Mouse (Mus musculus) forebrain, embryonic 10.5 days (tissue): ENCODE measurements around the gene Dnah17. TPM values are rescaled to one million over a fixed set of nuclear protein-coding genes. Genes with fewer than 3 reads are reported as not detected.
A peak's percentile ranks its signal among the peaks of the same experiment; 100 is the strongest.

ENCODE experiments used
- DNase-seq: peaks from one replicate; pipeline ENCODE4 v3.0.0-alpha.2; 2017; ENCODE audit warnings: low spot score; ENCODE audit errors: extremely low spot score
- H3K27ac ChIP-seq: fragments of 300-500 bp; sonication (generic); 2 replicates; pipeline ENCODE4 v1.5.1; 2016; ENCODE audit warnings: mild to moderate bottlenecking
- H3K27me3 ChIP-seq: fragments of 300-500 bp; sonication (generic); 2 replicates; pipeline ENCODE4 v1.6.1; 2016; ENCODE audit warnings: mild to moderate bottlenecking; ENCODE audit not compliant: poor library complexity, severe bottlenecking
- H3K36me3 ChIP-seq: fragments of 300-500 bp; sonication (generic); replicated peaks from 2 replicates; pipeline ENCODE4 v1.6.1; 2016; ENCODE audit warnings: mild to moderate bottlenecking, moderate library complexity
- H3K4me1 ChIP-seq: fragments of 300-500 bp; sonication (generic); 2 replicates; pipeline ENCODE4 v1.6.1; 2016
- H3K4me3 ChIP-seq: fragments of 300-500 bp; sonication (generic); 2 replicates; pipeline ENCODE4 v1.5.1; 2016; ENCODE audit warnings: mild to moderate bottlenecking, moderate library complexity
- H3K9me3 ChIP-seq: fragments of 300-500 bp; sonication (generic); 2 replicates; pipeline ENCODE4 v1.6.1; 2016; ENCODE audit warnings: mild to moderate bottlenecking, moderate library complexity
- WGBS: fragments of 180-500 bp; shearing (Covaris S2); methylation state at CpG from one replicate; pipeline ENCODE4 v1.1.7; 2016; 5-methylcytosine and 5-hydroxymethylcytosine counted together
- polyA plus RNA-seq: library from polyadenylated mRNA; unstranded; fragments of >200 nt; fragmentation: Nextera tagmentation; extraction: Ambion mirVana; gene quantifications from 2 replicates; pipeline ENCODE4 v1.2.1, GENCODE M21; 2016

Dnah17 gene
- polyA plus RNA-seq, 1 experiment from 2014 or later, result 0.27 TPM

DNA sequence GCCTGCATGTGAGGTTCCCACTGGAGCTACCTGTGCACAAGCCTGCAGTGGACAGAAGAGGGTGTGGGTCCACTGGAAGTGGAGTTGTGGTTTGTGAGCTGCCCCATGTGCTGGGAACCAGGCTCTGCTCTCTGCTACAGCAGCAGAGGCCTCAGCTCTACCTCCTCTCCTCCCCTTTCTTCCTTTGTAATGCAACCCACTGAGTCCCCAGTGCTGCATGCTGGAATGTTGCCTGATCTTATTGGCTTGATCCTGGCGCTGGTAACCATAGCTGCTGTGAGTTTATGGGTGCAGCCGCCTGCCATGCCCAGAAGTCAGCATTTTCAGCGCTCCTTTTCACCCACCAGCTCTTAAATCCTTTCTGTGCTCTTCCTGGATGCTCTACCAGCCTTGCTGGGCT is 134.4 kb downstream of the Dnah17 start:
- Histone ChIP-seq H3K27me3 (no peaks in the 10 kb centered on the region), H3K36me3 (peaks cover 40% of the 10 kb centered on the region), H3K9me3 (no peaks in the 10 kb centered on the region), H3K4me3 (no peak overlapping the region), H3K27ac (0 out of 2 replicates have a peak overlapping the region, but pooled peaks have one; percentile 12), H3K4me1 (peaks cover 58% of the 10 kb centered on the region)
- no peak for DNase-seq
- WGBS, result 30% methylated on average over 3 of the region's 3 CpGs

DNA sequence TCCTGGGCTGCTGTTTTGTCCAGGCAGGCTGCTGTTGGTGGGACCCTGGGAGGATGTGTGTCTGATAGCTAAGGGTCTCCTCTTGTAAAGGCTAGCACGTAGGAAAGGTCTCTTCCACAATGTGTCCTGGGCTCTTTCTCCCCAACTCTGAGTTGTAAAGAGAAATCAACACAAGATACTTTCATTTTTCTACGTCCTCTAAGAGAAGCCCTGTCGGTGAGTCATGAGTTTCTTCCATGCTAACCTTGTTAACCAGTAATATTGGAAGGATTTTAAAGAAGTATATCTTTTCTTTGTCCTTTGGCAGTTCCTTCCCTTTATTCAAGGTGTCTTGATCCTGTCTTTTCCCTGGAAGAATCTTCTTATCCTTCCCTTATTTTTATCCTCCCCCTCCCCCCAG is 134.8 kb downstream of the Dnah17 start:
- H3K4me1 ChIP-seq, result peaks cover 62% of the 10 kb centered on the region
- H3K27ac ChIP-seq, result peak overlapping the region; percentile 30; the same call in 1 of the 2 replicates
- 55% methylated on average over 3 of the region's 3 CpGs for WGBS
- no peak overlapping the region for H3K4me3 ChIP-seq
- H3K9me3 ChIP-seq, result no peaks in the 10 kb centered on the region
- DNase-seq, result no peak
- H3K27me3 ChIP-seq, result no peaks in the 10 kb centered on the region
- peaks cover 36% of the 10 kb centered on the region for H3K36me3 ChIP-seq

DNA sequence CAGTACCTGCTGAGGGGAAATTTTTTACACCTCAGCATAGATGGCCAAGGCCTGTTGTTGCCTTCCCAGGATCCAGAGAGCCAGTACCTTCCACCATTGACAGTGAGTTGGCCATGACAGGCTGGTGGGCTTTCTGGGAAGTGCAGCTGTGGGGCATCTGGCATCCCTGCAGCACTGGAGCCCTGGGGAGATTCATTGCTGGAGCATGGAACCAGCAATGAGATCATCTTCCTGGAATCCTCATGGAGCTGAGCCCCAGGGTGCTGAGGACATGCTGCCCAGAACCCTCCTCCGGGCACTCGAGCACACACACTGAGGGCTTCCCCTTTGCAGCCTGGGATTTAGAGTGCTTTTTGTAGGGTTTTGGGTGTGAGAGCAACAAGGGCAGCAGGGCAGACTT is 135.2 kb downstream of the Dnah17 start:
- no peak for DNase-seq
- peak overlapping the region; percentile 30; the same call in 1 of the 2 replicates for H3K27ac ChIP-seq
- H3K9me3 ChIP-seq, result no peaks in the 10 kb centered on the region
- H3K36me3 ChIP-seq, result peaks cover 31% of the 10 kb centered on the region
- H3K4me1 ChIP-seq, result peaks cover 66% of the 10 kb centered on the region
- no peak overlapping the region for H3K4me3 ChIP-seq
- 51% methylated on average over 2 of the region's 2 CpGs for WGBS
- H3K27me3 ChIP-seq, result no peaks in the 10 kb centered on the region

DNA sequence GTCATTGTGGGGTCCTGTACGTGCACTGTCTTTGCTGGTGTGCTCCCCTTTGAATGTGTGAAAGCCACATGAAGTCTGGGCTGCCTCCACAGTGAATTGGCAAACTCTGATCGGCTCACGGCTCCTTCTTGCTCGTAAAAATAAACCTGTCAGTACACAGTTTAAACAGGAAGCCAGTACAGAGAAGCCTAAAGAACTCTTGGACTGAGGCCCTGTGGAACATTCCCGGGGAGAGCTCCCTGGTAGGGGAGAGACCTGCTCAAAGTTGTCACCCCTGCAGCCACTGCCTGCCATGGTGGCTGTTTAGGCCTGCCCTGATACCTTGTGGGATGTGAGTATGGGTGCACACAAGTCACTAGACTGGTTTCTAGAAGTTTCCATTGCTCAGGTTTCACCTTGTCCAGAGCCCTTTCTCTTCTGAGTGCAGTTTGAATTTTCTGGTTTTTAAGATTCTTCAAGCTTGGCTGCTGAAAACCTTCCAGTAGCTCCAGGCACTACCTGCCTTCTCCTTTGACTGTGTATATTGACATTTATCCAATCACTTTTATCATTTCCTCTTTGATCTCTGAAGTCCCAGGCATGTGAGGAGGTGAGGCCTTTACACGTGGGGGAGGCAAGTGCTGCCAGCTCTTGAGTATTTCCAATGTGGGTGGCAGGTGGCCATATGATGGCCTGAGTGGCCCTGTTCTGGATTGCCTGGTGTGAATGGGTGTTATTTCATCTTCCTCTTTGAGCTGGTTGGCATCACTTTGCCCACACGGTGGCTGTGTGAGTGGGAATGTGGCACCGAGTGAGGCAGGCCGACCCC is 136.0 kb downstream of the Dnah17 start:
- Histone ChIP-seq H3K4me3 (no peak overlapping the region), H3K9me3 (no peaks in the 10 kb centered on the region), H3K27me3 (no peaks in the 10 kb centered on the region), H3K4me1 (peaks cover 74% of the 10 kb centered on the region), H3K27ac (no peak overlapping the region), H3K36me3 (peaks cover 23% of the 10 kb centered on the region)
- no peak for DNase-seq
- 81% methylated on average over 9 of the region's 9 CpGs for WGBS

DNA sequence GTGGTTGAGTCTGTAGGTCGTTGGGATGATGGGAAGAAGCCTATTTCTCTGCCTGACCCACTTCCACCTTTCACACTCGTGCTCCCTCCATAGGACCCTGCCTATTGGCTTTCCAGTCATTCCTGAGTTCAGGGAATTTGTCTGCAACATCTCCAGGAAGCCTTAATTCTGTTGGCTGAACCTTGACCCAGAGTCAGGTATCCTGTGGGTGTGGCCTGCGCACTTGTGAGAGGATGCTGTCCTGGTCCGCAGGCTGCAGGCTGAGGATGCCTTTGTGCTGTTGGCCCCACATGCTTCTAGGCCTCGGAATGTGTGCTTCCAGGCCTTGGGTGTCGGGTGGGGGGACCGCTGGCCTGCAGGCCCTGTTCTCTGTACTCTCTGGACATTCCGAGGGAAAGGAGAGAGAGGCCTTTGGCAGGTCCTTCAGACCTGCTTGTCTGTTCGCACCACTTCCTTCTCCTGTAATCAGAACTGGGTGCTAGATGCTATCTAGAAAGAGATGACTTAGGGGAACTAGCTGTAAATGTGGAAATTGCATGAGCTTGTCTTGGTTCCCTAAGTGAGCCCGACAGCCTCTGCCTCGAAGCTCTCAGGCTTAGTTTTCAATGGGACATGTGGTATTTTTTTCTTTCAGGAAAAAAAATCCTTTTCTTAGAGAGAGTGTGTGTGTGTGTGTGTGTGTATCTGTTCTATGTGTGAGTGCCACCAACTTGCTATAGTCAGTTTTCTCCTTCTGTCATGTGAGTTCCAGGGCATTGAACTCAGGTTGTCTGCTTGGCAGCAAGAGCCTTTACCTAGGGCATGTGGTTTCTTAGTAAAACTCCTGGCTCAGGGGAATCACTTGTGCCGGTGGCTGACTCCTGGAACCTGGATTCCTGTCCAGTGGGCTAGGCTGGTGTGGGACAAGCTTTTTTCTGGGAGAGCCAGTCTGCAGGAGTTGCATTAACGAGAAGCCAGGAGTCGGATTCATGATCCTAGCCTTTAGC is 137.0 kb downstream of the Dnah17 start:
- Histone ChIP-seq H3K9me3 (no peaks in the 10 kb centered on the region), H3K36me3 (peaks cover 14% of the 10 kb centered on the region), H3K4me1 (peaks cover 80% of the 10 kb centered on the region), H3K4me3 (no peak overlapping the region), H3K27me3 (no peaks in the 10 kb centered on the region), H3K27ac (no peak overlapping the region)
- DNase-seq, result no peak
- WGBS, result 77% methylated on average over 14 of the region's 14 CpGs

DNA sequence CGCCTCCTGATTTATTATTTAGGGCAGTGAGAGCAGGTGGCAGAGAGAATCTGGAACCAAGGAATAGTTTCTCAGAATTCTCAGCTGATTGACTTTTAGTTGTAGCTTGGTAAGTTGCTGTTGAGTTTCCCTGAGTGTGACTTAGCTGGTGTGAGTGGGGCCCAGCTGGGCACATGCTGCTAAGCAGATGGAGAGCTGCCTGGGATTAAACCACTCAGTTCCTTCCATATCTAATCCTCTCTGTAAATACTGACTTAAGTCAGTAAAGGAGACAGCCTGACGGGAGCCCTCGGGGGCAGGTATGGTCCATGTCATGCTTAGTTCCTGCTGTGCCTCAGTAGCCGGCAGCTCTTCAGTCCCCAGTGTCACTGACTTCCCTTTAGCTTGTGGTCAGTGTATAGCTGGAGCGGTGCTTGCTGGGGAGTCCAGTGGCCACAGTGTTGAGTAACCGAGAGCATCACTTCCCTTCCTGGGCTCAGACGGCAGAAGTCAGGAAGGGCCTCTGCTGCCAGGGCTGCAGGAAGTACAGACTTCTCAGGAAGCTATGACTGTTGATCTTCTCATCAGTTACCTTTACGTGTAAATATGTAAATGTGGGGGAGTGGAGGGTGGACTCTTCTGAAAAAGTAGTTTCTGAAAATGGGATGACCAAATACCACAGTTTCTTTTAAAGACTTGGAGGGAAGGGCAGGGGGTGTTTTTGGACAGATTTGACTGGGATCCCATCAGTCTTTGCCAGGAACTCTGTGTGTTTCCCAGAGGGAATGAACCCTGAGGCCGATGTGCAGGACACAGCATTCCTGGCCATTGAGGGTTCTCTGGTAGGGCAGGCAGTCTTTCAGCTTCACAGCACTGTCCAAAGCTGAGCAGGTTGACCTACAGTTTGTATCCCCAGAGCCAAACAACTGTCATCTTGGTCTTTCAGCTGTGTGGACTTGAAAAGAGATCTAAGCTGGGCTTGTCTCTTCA is 138.6 kb downstream of the Dnah17 start:
- Histone ChIP-seq H3K36me3 (0 out of 2 replicates have a peak, but pooled peaks cover 4% of the 10 kb centered on the region), H3K9me3 (no peaks in the 10 kb centered on the region), H3K4me1 (peaks cover 92% of the 10 kb centered on the region), H3K27ac (no peak overlapping the region), H3K4me3 (no peak overlapping the region), H3K27me3 (no peaks in the 10 kb centered on the region)
- WGBS, result 59% methylated on average over 9 of the region's 9 CpGs
- no peak for DNase-seq

DNA sequence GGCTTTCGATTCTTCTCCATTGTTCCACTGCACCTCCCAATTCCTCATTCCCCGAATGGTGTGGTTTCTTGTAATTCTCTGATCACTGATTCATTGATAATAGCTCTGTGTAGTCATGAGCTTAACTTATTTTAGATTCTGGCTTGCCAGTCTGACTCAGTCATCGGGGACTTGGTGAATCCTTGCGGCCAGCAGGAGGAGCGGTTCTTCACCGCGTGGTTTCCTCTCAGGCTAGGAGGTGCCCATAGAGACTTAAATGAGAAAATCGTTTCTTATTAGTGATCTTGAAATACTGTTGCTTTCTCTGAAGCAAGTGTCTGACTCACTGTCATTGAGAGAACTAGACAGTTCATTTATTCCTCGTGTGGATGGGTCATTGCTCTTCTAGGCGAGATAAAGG is 140.5 kb downstream of the Dnah17 start:
- DNase-seq, result no peak
- no peaks in the 10 kb centered on the region for H3K27me3 ChIP-seq
- H3K36me3 ChIP-seq, result no peaks in the 10 kb centered on the region
- no peak overlapping the region for H3K4me3 ChIP-seq
- H3K4me1 ChIP-seq, result peaks cover 89% of the 10 kb centered on the region
- 63% methylated on average over 10 of the region's 10 CpGs for WGBS
- no peak overlapping the region for H3K27ac ChIP-seq
- no peaks in the 10 kb centered on the region for H3K9me3 ChIP-seq

DNA sequence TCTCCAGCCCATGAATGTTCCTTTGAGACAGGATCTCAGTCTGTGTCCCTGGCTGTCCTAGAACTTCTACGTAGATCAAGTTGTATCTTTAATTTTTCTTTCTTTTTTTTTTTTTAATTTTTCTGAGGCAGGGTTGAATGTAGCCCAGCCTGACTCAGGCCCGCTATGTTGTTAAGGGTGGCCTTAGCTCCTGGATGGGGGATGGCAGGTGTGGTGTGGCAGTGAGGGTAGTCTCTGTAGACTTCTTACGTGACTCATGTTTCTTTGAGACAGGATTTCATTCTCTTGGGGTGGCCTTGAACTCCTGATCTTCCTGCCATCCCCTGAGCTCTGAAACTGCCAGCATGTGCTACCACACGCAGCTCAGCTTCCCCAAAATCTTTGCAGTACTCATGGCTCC is 141.2 kb downstream of the Dnah17 start:
- H3K4me3 ChIP-seq, result no peak overlapping the region
- no peaks in the 10 kb centered on the region for H3K9me3 ChIP-seq
- no peak for DNase-seq
- H3K4me1 ChIP-seq, result peaks cover 82% of the 10 kb centered on the region
- WGBS, result 93% methylated on average over 4 of the region's 4 CpGs
- no peaks in the 10 kb centered on the region for H3K27me3 ChIP-seq
- no peaks in the 10 kb centered on the region for H3K36me3 ChIP-seq
- H3K27ac ChIP-seq, result no peak overlapping the region

DNA sequence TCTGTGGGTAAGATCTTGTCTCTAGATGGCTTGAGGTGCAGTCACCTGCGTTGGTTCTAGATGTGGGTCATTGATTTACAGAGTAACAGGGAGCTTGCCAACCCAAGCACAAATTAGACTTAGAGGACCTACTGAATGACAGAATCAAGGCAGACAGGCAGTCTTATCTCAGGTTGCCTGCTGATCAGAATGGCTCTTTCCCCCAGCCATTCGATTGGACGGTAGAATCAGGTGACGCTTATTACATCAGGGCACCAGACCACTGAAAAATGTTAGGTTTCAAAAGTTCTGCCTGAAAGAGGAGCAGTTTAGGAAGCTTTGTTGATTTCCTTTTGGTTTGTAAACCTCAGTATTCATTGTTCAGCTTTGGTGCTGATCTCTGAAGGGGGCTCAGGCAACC is 142.5 kb downstream of the Dnah17 start:
- Histone ChIP-seq H3K4me1 (peaks cover 70% of the 10 kb centered on the region), H3K27me3 (no peaks in the 10 kb centered on the region), H3K36me3 (no peaks in the 10 kb centered on the region), H3K9me3 (no peaks in the 10 kb centered on the region), H3K27ac (no peak overlapping the region), H3K4me3 (peak overlapping the region; percentile 98)
- 71% methylated on average over 4 of the region's 4 CpGs for WGBS
- DNase-seq, result no peak

DNA sequence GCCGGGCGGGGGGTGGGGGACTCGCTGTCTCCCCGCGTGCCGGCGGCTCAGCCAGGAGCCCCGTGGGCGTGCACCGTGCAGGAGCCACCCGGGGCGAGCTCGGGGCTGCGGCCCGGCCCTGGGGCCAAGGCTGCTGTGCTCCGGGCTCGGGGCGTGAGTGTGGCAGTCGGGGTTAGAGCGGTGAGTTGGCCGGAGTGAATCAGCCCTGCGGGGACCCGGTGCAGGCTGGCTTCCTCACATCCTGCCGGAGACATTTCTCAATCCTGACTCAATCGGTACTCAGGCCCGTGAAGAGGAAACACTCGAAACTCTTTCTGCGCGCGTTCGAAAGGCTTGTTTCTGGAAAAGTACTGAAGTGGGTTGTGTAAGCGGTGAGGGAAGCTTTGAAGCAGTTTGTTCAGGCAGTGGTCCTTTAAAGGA is 143.4 kb downstream of the Dnah17 start:
- Histone ChIP-seq H3K4me3 (peak overlapping the region; percentile 98), H3K27ac (peak overlapping the region; percentile 90), H3K9me3 (no peaks in the 10 kb centered on the region), H3K4me1 (peaks cover 61% of the 10 kb centered on the region), H3K36me3 (no peaks in the 10 kb centered on the region), H3K27me3 (no peaks in the 10 kb centered on the region)
- no peak for DNase-seq
- under 1% methylated on average over 31 of the region's 32 CpGs for WGBS

DNA sequence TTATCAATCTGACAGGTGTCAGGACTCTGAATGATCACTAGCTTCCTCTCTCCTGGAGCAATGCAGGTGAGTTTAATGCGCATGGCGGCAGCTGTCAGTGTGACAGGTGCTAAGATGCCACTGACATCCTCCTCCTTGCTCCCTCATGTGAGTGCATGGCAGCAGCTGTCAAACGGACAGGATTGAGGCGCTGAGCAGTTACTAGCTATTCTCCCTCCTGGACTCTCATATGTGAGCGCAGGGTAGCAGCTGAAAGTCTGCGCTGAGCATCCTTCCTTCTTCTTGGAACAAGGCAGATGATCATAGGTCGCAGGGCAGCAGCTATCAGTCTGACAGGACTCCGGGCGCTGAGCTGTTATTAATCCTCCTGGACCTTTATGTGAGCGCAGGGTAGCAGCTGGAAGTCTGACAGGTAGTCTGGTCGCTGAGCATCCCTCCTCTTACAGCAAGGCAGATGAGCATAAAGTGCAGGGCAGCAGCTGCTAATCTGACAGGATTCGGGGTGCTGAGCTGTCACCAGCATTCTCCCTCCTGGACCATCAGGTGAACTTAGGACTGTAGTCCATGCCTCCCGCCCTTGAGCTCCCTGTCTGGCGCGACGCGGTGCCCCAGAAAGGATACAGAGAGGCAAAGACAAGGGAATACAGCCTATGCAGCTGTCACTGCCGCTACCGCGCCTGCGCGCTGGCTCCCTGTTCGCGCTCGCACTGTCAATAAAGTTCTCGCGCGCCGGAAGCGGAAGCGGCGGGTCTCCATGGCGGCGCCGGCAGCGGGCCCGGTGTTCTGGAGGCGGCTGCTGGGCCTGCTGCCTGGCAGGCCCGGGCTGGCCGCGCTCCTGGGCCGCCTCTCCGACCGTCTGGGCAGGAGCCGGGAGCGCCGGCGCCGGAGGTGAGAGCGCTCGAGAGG is 144.1 kb downstream of the Dnah17 start, which contains the start of gene Pgs1:
TSS of gene Pgs1 (plus strand) at position 167 of the 906 bp plus-strand sequence.
- Histone ChIP-seq H3K4me1 (peaks cover 55% of the 10 kb centered on the region), H3K27me3 (no peaks in the 10 kb centered on the region), H3K9me3 (no peaks in the 10 kb centered on the region), H3K4me3 (peak within 1 kb of the TSS; percentile 98), H3K36me3 (no peaks in the 10 kb centered on the region), H3K27ac (peak within 1 kb of the TSS; percentile 90)
- DNase-seq, result peak; percentile 87
- 7% methylated on average over 48 of the region's 51 CpGs for WGBS
